Mouse (Mus musculus) ZHBTc4 (cell line): ENCODE measurements around the gene Tmem218.

ENCODE experiments used
- DNase-seq: peaks from one replicate; pipeline ENCODE4 v3.0.0-alpha.2; 2011; ENCODE audit warnings: low read depth, low spot score

Tmem218 gene

DNA sequence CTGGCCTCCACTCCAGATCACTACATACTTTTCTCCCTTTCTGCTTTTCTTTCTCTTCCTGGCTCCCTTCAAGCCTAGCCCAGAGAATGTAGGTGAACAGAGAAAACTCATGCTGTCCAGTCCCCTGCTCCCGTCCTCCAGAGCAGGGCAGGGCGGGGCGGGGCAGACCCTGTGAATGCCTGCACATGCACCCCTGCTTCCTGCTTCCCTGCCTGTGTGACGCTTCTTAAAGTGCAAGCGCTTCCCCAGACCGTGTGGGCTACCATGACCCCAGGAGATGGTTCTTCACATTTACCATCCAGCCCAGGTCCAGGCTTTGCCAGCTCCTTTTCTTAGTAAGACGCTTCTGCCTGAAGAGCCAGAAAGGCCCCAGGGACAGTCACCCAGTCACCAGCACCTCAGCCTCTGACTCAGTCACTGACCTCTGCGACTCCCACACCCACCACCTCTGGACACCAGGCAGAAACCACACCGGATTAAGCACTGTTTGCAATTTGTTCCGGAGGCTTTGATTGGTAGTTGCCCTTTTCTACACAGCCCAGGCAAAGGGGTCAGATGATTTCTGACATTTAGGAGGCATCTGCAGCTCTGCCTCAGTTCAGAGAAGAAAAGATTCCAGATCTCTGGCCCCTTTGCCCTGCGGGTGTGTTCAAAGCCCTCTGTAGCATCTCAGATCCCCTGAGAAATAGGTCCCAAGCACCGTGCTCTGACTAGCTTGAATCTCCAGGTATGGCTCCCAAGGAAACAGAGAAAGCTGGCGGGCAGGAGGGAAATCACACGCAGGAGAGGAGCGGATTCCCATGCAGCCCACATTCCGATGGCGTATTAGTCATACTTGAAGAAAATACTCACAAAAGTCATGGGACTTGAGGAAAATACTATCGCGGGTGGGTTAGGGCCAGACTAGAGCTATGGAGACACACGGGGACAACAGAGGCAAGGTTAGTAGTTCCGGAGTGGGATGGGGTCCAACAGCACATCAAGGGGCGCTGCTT lies 24.5 kb downstream of the Tmem218 start:
- DNase-seq, result no peak

DNA sequence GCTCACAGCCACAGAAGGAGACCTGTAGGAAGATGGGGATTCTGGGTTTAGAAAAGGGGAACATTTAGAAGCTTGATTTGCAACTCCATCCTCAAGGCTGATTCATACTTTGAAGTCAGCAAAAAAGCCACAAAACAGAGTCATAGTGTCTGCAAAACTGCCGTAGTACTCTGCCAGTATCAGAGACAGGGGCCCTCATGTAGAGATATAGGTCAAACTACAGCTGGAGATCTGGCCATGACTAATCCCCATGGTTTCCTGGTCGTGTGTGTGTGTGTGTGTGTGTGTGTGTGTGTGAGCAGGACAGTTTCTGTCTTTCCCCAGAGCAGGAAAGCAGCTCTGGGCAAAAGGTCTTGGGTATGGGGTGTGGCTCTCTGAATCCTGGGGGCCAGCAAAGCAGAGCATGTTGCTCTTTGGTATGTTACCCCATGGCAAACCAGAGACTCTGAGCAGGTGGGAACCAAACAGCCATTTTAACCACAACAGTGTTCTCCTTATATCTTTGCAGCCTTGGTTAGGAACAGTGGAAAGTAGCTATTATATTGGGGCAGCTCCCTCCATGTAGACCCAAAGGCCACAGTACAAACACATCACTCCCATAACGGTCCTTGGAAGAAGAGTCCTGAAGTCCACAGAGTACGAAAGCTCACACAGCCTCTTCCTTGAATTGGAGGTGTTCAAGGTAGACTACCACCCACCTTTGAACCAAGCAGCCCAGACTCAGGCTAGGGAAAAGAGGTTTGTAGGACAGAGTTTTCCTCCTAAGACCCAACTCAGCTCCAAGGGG lies 28.1 kb downstream of the Tmem218 start:
- no peak for DNase-seq

DNA sequence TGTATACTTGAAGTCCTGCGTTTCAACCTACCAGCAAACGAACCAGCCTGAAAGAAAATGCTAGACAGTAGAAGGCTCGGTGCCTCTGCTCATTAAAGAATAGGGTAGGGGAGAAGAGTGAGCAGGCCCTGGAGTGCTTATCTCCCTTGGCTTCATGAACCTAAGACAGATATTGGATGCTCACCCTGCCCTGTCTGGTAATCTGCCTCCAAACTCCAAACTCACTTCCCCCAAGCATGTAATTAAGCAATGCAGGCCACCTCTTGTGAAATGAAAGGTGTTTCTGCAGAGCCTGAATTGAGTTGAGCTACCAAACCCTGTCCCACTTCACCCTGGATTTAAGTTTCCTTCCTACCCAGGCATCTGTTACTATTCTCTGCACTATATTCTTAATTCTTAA lies 34.7 kb downstream of the Tmem218 start:
- DNase-seq, result no peak

DNA sequence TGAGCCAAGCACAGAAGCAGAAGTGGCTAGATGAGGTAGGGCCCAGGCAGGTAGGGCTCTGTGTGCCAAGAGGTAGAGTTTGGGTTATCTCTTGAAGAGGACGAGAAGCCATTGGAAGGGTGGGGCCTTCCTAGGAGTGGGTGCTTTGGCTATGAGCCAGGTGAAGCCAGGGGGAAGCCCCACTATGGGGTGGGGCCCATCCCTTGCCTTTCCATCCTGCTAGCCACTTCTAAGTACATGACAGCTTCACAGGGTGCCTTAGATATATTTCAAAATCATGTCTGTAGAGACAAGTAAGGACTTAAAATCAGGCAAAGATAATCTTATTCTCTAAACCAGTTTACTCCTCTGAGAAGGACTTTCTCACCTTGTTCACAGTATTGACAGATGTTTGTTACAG lies 36.6 kb downstream of the Tmem218 start:
- no peak for DNase-seq

DNA sequence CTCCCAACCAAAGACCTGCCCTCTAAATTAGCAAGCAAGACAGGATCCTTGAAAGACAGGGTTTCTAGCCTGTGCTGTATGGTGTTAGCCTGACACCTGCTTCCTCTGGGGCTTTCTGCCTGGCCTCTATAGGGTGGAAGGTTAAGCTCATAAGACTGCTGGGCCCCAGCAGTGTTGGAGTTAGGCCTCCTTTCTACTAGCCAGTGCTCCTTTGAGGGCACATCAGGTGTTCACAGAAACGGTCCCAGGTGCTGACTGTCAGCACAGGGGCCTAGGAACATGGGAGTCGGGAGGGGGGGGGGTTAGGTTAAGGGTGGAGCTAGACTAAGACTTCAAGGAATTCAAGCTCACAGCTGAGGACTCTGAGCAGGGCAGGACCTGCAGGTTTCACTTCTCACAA lies 37.4 kb downstream of the Tmem218 start:
- no peak for DNase-seq

DNA sequence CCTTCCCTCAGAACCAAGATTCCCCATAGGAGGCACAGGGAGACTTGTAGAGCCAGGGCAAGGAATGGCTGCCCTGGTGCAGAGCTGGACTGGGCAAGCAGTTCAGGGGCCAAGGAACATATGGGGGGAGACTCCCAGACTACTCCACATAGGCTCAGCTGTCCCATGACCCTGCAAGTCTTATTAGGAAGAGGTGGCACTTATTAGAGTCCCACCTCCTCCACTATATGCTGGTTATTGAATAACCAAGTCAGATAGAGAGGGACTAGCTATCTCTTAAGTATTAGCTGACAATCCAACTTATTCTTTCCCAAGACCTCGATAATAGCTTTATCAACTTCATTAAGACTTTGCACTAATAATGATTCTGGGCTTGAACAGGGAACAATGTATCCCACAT lies 37.8 kb downstream of the Tmem218 start:
- DNase-seq, result no peak

DNA sequence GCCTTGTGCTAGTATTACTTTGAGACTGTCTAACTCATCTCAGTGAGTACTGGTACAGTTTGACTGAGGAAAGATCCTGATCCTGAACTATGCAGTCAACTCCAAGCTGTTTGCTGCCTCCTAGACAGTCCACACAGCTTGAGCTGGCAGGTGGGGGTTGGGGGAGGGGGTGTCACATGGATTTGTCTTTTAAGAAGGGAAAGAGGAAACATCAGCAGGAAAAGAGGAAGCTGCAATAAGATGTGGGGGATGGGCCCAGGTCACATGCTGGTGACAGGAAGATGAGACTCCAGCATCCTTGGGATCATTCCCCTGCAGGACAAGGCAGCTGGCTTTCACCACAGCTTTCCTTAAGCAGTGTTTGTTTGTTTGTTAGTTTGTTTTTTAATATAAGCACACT lies 39.4 kb downstream of the Tmem218 start:
- DNase-seq, result peak; percentile 40

DNA sequence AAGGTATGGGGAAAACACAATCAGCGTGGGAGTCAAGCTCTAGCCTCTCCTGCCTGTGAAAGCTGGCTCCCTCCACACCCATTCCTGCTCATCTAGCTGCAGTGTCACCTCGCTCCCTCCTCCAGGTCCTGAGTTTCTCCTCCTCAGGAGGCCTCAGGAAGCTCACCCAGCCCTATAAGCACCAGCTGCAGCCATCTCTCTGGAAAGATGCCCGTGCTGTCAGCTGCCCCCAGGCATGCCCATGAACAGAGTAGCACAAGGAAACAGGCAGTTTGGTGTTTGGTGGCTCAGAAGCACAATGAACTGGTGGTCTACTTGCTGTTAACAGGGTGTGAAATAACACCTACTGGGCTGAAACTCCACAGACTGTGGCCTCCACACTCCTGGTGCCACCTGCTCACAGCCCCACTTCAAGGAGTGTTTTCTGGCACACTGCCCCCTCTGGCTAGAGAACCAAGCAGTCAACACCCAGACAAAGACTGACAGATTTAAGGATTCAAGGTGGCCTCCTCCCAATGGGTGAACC lies 40.4 kb downstream of the Tmem218 start:
- DNase-seq, result peak; percentile 65

DNA sequence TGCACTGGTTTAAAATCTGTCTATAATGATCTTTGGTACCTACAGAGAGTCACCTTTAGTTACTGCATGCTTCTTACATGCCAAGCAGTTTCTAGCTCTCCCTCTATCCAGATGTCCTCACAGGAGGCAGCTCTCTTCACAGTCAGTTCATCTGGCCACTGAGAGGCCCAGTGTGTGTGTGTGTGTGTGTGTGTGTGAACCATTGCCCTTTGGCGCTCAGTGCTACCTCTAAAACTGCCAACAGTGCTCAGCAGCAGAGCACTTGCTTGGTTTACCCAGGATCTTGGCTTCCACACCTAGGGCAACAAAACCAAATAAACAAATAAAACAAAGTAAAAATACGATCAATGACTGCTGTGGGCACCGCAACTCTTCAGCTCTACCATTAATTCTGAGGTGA lies 42.0 kb downstream of the Tmem218 start:
- DNase-seq, result no peak

DNA sequence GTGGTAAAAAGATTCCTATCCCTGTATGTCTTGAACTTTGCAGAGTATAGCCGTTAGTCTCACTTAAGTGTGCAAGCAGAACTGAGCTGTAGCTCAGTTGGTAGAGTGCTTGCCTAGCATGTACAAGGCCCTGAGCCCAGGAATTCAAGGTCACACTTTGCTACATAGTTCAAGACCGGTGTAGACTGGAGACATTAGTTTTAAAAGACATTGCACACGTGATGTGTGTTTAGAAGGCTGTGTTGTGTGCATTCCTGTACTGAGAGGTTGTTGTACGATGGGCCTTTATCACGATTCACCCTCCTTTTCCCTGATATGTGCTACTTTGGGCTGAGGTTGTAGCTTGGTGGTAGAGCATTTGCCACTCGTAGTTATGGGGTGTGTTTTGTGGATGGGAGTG lies 42.6 kb downstream of the Tmem218 start:
- peak; percentile 50 for DNase-seq

DNA sequence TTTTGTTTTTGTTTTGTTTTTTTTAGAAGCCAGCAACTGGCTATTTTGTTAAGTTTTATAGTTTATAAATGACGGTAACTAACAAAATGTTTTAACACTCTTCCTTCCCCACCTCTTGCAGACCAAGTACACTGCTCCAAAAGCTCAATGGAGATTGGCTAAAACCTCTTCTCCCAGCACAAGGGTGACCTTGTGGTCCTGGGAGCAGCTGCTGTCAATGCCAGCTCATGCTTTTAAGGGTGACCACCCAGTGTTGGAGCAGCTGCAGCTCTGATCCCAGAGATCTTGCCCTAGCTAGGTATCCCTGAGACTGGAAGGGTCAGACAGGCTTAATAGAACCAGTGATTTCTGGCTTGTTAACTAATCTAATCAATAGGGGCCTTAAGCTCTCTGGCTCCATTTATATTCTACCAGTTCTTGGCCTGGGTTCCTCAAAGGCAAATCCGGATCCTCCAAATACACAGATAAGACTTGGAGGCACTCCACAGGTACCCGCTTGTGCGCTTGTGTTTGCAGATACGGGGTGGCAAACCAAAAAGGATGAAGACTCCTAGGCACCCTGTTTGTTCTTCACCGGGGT lies 46.6 kb downstream of the Tmem218 start:
- DNase-seq, result no peak

DNA sequence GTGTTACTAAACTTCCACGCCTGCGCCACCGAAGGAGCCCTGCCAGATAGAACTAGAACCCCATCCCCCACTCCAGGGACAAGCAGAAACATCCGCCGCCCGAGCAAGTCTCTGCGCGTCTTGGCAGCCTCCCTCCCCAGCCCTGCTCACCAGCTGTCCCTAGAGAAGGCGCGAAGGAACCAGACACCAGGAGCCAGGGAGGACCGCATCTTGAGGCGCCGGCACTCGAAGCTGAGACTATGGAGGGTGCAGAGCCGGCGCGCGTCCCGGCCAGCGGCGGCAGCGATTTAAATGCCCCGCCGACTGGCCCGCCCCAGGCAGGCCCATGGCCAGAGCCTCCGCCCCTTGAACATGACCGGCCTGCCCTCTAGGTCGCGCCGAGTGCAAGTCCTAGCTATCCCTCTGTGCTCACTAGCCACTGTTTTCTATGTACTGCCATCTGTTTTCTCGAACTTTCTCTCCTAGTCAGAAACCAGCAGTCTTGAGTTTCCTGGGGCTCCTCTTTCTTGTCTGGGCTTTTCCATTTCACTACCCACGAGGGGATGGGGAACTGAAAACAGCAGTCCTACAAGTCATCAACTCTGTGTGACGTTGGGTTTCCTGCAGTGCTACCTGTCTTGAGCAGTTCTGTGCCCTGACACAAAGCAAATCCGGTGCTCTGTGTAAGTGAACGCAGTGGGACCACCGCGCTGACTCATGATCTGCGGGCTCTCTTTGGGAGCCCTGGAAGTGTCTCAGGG lies 47.3 kb downstream of the Tmem218 start, which contains the start of gene Slc37a2:
TSS of gene Slc37a2 (minus strand) at position 590 of the 740 bp plus-strand sequence.
- DNase-seq, result peak; percentile 70

DNA sequence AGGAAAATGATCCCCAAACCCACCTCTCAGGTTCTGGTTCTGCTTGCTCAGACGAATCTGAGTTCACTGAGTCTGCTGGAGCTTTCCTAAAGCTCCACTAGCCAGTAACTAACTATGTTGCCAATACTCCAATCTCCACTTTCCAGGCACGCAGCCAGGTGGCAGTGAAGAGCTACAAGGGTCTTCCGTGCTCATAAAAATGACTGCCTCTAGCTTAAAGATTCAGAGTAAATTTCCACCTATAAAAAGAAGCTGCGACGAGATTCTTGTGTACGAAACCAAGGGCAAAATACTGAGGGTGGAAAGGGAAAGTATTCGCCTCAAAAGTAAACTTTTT lies 47.8 kb downstream of the Tmem218 start:
- DNase-seq, result peak; percentile 77

DNA sequence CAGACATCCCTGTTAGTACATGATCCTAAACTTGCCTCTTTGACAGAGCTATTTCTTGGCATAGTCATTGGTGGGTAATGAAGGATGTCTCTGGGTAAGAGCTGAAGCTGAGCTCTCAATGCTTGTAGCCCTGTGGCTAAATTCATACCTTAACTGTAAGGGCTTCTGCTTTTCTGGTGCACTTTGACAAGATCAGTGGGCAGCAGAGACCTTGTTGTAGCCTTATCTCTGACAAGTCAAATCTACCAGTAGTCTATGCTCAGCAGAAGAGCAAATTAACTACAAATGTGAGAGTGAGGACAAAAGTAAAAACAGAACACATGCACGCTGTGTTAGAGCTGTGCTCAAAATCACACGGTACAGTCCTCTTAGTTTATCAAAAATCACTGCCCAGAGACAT lies 58.6 kb downstream of the Tmem218 start:
- no peak for DNase-seq
